Mouse (Mus musculus) cerebellum, postnatal 25 days (tissue): ENCODE measurements around the gene Zfp182.

ENCODE experiments used
- DNase-seq, 2 experiments: peaks; one replicate each; pipeline ENCODE4 v3.0.0; 2021; ENCODE audit warnings: mixed read lengths in 2 of 2

Gene Zfp182

DNA sequence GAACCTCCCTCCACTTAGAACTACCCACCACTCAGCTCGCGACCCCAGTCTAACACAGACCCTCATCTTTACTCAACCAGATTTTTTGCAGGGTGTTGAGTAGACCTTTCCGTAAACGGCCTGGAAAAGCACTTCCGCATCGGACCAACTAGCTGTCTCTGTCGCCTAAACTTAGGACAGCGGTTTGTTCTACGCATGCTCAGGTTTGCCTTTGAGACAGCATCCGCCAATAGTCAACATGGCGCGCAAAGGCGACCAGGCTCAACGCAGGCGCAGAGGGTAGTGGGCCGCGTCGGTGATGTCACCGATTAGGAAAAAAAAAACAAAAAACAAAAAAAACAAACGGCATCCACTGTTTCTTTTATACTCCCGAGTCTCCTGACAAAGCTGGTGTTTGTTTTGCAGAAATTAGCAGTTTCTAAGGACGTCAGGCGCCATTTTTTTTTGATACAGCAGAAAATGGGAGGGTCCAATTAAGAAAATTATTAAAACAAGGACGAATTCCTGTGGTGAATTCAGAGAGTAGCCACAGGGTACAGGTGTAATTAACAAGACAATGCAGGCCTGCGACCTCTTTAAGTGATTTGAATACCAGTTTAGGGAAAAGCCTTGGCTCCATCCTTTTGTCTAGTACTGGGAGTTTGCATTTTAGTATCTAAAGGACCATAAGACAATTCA, at the start of gene Zfp182:
Gene Zfp182 (minus strand): TSS at position 451 of the 678 bp plus-strand sequence.
- DNase-seq: peak; percentile 73 to 84

DNA sequence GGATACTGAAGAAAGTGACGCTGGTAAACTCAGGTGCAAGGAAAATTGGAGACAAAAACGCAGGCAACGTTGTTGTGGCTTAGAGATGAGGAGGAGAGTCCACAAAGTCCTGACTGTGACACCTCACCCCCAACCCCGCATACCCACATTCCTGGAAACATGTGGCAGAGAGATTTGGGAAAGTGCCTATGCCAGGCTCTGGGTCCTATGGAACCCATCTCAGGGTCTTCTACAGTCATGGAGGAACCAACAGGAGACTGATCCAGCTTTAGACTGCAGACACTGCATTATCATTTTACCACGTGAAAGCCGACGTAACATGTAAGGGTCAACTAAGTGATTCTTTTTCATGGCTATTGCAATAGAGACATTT, 27.7 kb upstream of the Zfp182 start:
- peak in 1 of 2 experiments; percentile 10 for DNase-seq

DNA sequence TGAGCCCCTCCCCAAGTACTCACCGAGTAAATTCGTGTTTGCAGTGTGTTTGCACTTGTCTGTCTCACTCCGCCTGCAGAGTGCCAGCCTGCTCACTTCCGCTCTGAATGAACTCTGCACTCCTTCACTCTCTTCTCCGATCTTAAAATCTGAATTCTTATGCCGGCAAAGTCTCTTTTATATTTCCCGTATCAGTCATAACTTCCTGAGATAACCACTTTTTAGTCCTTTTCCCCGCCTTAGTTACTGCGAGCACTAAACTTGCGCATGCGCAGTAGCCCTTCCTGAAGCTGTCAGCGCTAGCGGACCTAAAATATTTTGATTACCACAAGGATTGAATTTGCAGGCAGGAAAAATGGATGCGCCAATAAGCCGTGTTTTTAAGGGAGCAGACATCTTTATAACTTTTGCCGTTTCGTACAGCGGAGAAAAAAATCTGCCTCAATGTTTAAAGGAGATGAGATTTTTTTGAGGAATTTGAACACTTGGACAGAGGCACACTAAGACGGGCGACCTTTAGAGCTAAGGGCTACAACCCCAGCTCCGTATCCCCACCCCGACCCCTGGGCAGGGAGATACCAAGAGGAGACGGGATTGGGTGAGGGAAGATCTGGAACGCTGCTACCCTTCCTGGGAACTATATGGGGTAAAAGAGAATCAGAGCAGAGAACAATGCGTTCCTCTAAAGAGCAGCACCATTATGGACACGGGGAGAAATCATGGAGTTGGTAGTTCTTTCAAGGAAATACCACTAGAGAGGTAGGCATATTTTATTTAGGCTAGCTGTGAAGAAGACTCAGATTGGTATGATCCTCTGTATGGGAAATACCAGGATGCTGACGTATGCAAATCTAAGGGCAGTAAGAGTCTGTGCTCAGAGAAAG, 27.1 kb upstream of the Zfp182 start, which contains the start of gene Zfp300:
Gene Zfp300 (minus strand): TSS at position 545 of the 884 bp plus-strand sequence.
- DNase-seq: peak; percentile 70 to 79

DNA sequence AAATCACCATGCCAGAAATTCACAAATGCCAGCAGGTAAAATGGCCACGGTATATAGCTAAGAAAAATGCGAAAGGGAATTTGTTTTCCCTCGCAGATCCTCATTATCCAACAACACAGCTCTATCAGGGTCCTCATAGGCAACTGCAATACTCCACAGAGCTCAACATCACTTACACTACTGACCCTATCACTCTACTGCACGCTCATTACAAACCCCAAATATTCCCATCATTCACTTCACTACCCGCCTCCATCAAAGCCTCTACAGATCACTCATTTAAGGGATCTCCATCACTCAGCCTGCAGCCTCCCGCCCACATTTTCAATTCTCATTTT, 26.5 kb upstream of the Zfp182 start:
- DNase-seq: no peak

DNA sequence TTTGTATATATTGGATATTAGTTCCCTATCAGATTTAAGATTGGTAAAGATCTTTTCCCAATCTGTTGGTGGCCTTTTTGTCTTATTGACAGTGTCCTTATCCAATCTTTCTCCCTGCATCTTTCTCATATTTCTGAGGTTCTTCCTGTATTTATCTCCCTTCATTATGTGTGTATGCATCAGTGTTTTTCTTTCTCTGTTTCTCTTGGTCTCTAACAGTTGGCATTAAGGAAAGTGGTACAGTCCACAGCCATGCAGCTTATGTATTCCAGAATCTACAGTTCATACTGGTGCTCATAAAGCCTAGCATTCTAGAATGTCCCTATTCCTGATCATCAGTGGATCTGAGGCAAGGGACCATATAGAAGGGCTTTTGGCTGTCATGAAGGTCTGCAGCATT, 6.0 kb upstream of the Zfp182 start, which contains the start of gene Spaca5:
Gene Spaca5 (plus strand): TSS at position 301 of the 400 bp plus-strand sequence.
- DNase-seq: no peak

DNA sequence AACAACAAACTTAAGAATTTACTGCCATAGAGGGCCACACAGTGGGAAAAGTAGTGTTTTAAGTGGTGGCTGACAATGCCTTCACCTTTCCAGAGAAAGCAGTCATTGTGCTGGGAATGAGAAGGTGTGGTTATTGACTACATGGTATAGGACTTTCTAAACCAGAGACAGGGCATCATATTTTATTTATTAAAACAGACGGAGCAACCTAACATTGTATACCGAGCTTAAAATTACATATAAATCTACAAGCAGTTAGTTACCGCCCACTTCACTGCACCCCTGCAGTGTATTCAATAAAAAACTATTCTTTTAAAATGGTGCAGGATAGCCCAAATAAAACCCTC, 401 bp upstream of the Zfp182 start:
- DNase-seq: no peak

DNA sequence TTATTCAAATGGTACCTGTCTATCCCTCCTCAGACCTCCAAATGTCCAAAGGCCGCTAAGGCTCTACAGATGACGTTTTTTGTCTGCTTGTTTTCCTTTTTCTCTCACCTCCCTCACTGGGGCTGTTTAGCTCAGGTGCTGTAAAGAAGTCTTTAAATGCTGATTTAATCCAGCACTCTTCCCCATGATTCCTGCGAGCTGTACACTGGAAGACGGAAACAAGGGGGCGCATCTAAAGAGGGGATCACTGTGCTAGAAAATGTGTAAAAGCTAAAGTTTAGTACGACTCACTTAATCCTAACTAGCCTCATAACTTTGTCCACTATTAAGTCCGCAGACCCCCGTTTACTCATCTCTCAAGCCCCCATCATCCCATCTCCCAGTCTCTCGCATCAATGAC, 656 bp downstream of the Zfp182 start:
- no peak for DNase-seq

DNA sequence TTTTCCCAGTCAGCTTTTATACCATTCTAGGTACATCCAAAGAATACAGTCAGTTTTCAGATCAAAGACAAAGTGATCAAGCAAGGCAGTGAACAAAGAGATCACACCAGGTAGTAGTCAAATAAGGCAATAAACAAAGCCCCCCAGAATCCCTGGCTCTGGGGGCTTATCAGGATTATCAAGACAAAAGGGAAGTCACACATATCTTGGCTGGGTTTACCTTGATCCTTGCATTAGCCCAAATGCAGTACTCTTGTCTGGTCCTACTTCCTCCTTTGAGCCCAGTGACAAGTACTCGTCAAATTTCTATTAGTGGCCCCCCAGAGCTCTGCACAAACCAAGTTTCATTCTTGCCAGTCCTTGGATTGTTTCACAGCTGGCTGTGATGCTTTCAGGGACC, 81.2 kb downstream of the Zfp182 start:
- no peak for DNase-seq
